Mouse (Mus musculus): ENCODE measurements around the gene Dapk2.

GRCm38 (mm10) chr9:66168233-66168632 is 10.2 kb downstream of the Dapk2 start:
- TF ChIP-seq EP300 (IDR thresholded peaks at IDR 0.05; ENCODE audit: low read depth) (no peak), CTCF (IDR thresholded peaks at IDR 0.05; ENCODE audit: low read depth) (no peak)

All from liver, embryonic 14.5 days (tissue).